Mouse (Mus musculus) myocyte (in vitro differentiated cells): ENCODE results near the gene Erv3. TPM values are rescaled to one million over a fixed set of nuclear protein-coding genes. Genes with fewer than 3 reads are reported as not detected.

ENCODE experiments used
- H3K27me3 ChIP-seq: one replicate; pipeline ENCODE4 v1.6.1; 2011; ENCODE audit not compliant: control insufficient read depth, insufficient read depth, insufficient read length
- H3K36me3 ChIP-seq: one replicate; pipeline ENCODE4 v1.6.1; 2011; ENCODE audit not compliant: control insufficient read depth, insufficient read depth
- H3K4me2 ChIP-seq: one replicate; pipeline ENCODE4 v1.6.1; 2011; ENCODE audit warnings: low read depth, control low read depth
- H3K4me3 ChIP-seq: one replicate; pipeline ENCODE4 v1.5.1; 2011; ENCODE audit warnings: mild to moderate bottlenecking, control low read depth, moderate library complexity
- H3K79me2 ChIP-seq: one replicate; pipeline ENCODE4 v1.6.1; 2011; ENCODE audit not compliant: control insufficient read depth, insufficient read depth
- H3ac ChIP-seq: one replicate; pipeline ENCODE4 v1.6.1; 2011; ENCODE audit not compliant: control insufficient read depth, insufficient read length
- CEBPB ChIP-seq: IDR thresholded peaks from 2 replicates; pipeline ENCODE4 v1.6.1; 2011; ENCODE audit warnings: mild to moderate bottlenecking, moderate library complexity; ENCODE audit not compliant: poor library complexity, insufficient read depth, severe bottlenecking
- E2F4 ChIP-seq: IDR thresholded peaks from one replicate; pipeline ENCODE4 v1.6.1; 2011; ENCODE audit warnings: mild to moderate bottlenecking, control low read depth, moderate library complexity; ENCODE audit not compliant: insufficient read depth
- MAX ChIP-seq: IDR thresholded peaks from one replicate; pipeline ENCODE4 v1.6.1; 2011; ENCODE audit warnings: low read depth, mild to moderate bottlenecking, control low read depth
- MYOD1 ChIP-seq, 3 experiments: IDR thresholded peaks; one replicate each; pipeline ENCODE4 v1.6.1; 2011; ENCODE audit warnings: control low read depth in 2 of 3, low read depth in 2 of 3, mild to moderate bottlenecking in 2 of 3, moderate library complexity in 1 of 3; ENCODE audit not compliant: insufficient read length in 2 of 3, control insufficient read depth in 1 of 3
- MYOG ChIP-seq, 3 experiments: IDR thresholded peaks; one replicate each; pipeline ENCODE4 v1.6.1; 2011; ENCODE audit warnings: control low read depth in 2 of 3, low read depth in 2 of 3, mild to moderate bottlenecking in 2 of 3; ENCODE audit not compliant: insufficient read length in 2 of 3, control insufficient read depth in 1 of 3, insufficient read depth in 1 of 3
- POLR2A ChIP-seq: IDR thresholded peaks from one replicate; pipeline ENCODE4 v1.6.1; 2011; ENCODE audit warnings: low read depth, mild to moderate bottlenecking, control low read depth, moderate library complexity; ENCODE audit not compliant: insufficient read length
- POLR2AphosphoS2 ChIP-seq: IDR thresholded peaks from one replicate; pipeline ENCODE4 v1.6.1; 2011; ENCODE audit warnings: low read depth, control low read depth; ENCODE audit not compliant: insufficient read length
- REST ChIP-seq: IDR thresholded peaks from one replicate; pipeline ENCODE4 v1.6.1; 2011; ENCODE audit warnings: mild to moderate bottlenecking, control low read depth, moderate library complexity; ENCODE audit not compliant: insufficient read depth, insufficient read length
- SRF ChIP-seq: IDR thresholded peaks from one replicate; pipeline ENCODE4 v1.6.1; 2011; ENCODE audit warnings: low read depth; ENCODE audit not compliant: control insufficient read depth, insufficient read length
- TCF12 ChIP-seq: IDR thresholded peaks from one replicate; pipeline ENCODE4 v1.6.1; 2011; ENCODE audit warnings: mild to moderate bottlenecking, control low read depth; ENCODE audit not compliant: poor library complexity, insufficient read depth, severe bottlenecking
- TCF3 ChIP-seq: IDR thresholded peaks from one replicate; pipeline ENCODE4 v1.6.1; 2011; ENCODE audit warnings: low read depth, control low read depth; ENCODE audit not compliant: insufficient read length
- USF1 ChIP-seq: IDR thresholded peaks from one replicate; pipeline ENCODE4 v1.6.1; 2011; ENCODE audit warnings: low read depth, mild to moderate bottlenecking, control low read depth, moderate library complexity
- polyA plus RNA-seq: library from polyadenylated mRNA; unstranded; fragments of >200 nt; fragmentation: generic; extraction: Trizol; gene quantifications from one replicate; pipeline ENCODE4 v1.2.1, GENCODE M21; 2012; ENCODE audit warnings: missing spikeins

Gene Erv3
- polyA plus RNA-seq, 1 experiment: 0.01 TPM

DNA sequence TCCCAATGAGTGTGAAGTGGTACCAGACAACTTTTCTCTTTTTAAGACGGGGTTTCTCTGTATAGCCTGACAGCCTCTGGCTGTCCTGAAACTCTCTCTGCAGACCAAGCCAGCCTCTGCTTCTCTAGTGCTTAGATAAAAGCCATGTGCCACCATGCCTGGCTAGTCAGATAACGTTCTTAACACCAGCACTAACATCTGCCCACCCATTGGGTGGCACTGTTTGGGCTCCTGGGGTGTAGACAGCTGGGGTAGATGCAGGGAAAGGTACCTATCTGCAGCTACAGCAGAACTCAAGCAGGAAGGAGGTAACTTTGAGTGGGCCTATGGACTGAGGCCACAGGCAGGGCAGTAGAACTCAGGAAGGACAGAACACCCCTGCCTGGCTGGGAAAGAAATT lies 34.0 kb downstream of the Erv3 start:
- Histone ChIP-seq H3K4me2 (no peak overlapping the region), H3K27me3 (no peaks in the 10 kb centered on the region), H3ac (no peak overlapping the region), H3K36me3 (no peaks in the 10 kb centered on the region), H3K79me2 (no peaks in the 10 kb centered on the region), H3K4me3 (no peak overlapping the region)
- TF ChIP-seq CEBPB (no peak), TCF12 (no peak), TCF3 (no peak), MYOD1 (IDR thresholded peaks at IDR 0.05; ENCODE audit: control insufficient read depth in 1 of 3, insufficient read length in 2 of 3, low read depth in 2 of 3) (no peak), MYOG (IDR thresholded peaks at IDR 0.05; ENCODE audit: control insufficient read depth in 1 of 3, insufficient read depth in 1 of 3, insufficient read length in 2 of 3, low read depth in 2 of 3) (no peak), POLR2AphosphoS2 (no peak), POLR2A (no peak), MAX (no peak), USF1 (no peak), E2F4 (no peak), REST (no peak), SRF (no peak)

DNA sequence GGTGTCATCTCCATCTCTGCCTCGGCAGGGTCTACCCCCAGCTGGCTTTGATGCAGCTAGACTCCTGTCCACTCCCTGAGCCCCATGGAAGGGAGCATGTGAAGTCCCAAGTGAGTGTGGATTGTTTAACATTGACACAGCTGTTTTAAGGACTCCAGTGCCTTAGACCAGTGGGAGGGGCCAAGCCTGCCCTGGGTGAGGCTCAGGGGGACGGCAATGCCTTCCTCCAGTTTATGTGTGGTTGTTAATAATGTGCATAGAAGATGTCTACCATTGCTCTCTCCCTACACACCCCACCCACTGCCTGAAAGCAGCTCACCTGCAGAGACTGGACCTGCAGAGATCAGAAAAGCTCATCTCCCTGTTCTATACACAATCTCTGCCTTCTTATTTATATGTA lies 35.6 kb downstream of the Erv3 start:
- H3K4me2 ChIP-seq: no peak overlapping the region
- H3K27me3 ChIP-seq: no peaks in the 10 kb centered on the region
- no peak overlapping the region for H3K4me3 ChIP-seq
- no peak overlapping the region for H3ac ChIP-seq
- no peaks in the 10 kb centered on the region for H3K79me2 ChIP-seq
- H3K36me3 ChIP-seq: no peaks in the 10 kb centered on the region
- no peak for TF ChIP-seq SRF
- no peak for TF ChIP-seq MYOD1 (IDR thresholded peaks at IDR 0.05; ENCODE audit: control insufficient read depth in 1 of 3, insufficient read length in 2 of 3, low read depth in 2 of 3)
- no peak for TF ChIP-seq CEBPB
- no peak for TF ChIP-seq REST
- no peak for TF ChIP-seq MAX

DNA sequence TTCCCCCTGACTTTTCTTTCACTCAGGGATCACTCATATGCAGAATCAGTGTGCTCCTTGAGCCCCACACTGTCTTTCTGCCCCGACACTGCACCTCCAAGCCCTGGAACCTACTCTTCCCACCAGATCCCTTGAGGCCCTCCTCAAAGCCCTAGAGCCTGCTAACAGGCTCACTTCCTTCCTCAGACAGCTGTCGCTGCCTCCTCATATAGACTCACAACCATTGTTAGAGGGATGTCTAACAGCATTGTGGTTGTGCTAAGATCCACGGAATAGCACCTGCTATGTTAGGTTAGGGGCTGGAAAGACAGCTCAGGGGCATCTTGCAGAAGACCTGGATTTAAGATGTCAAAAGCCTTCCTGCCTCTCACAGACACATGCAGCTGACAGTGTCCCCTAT lies 37.1 kb downstream of the Erv3 start:
- Histone ChIP-seq H3K4me2 (no peak overlapping the region), H3ac (no peak overlapping the region), H3K36me3 (no peaks in the 10 kb centered on the region), H3K4me3 (no peak overlapping the region), H3K27me3 (no peaks in the 10 kb centered on the region), H3K79me2 (no peaks in the 10 kb centered on the region)
- TF ChIP-seq MYOG (IDR thresholded peaks at IDR 0.05; ENCODE audit: control insufficient read depth in 1 of 3, insufficient read depth in 1 of 3, insufficient read length in 2 of 3, low read depth in 2 of 3) (no peak), USF1 (no peak), TCF3 (no peak), POLR2AphosphoS2 (no peak), CEBPB (no peak), TCF12 (no peak), E2F4 (no peak), POLR2A (no peak), SRF (no peak), MAX (no peak), REST (no peak), MYOD1 (IDR thresholded peaks at IDR 0.05; ENCODE audit: control insufficient read depth in 1 of 3, insufficient read length in 2 of 3, low read depth in 2 of 3) (no peak)

DNA sequence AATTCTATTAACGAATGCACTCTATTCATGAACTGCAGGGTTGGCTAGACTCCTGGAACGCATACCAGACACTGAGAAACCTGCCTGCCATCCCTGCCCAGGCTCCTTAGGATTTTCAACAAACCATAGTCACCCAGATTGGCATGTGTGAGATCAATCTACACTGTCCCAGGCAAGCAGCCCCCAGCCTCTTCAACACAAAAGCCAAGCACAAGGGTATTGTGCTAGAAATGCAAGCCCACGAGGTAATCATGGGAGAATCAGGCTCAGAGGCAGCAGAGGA lies 37.9 kb downstream of the Erv3 start:
- Histone ChIP-seq H3K27me3 (no peaks in the 10 kb centered on the region), H3K79me2 (no peaks in the 10 kb centered on the region), H3K4me3 (no peak overlapping the region), H3ac (no peak overlapping the region), H3K36me3 (no peaks in the 10 kb centered on the region), H3K4me2 (no peak overlapping the region)
- TF ChIP-seq SRF (no peak), MYOG (IDR thresholded peaks at IDR 0.05; ENCODE audit: control insufficient read depth in 1 of 3, insufficient read depth in 1 of 3, insufficient read length in 2 of 3, low read depth in 2 of 3) (no peak), USF1 (no peak), REST (no peak), E2F4 (no peak), POLR2A (no peak), TCF3 (no peak), TCF12 (no peak), MYOD1 (IDR thresholded peaks at IDR 0.05; ENCODE audit: control insufficient read depth in 1 of 3, insufficient read length in 2 of 3, low read depth in 2 of 3) (no peak), MAX (no peak), CEBPB (no peak), POLR2AphosphoS2 (no peak)
